Mouse (Mus musculus): ENCODE results near the gene Trim50. TPM values are rescaled to one million over a fixed set of nuclear protein-coding genes. Genes with fewer than 3 reads are reported as not detected.

Gene Trim50
- 0.04 TPM in 1 of 2 replicates, not detected in the other for polyA plus RNA-seq (2012; rRNA removed)

GRCm38 (mm10) chr5:135352995-135353394 is at the start of gene Trim50:
Gene Trim50 (plus strand): TSS chr5:135353295.

GRCm38 (mm10) chr5:135349862-135350261 is 3.2 kb upstream of the Trim50 start, which contains the start of gene Fkbp6:
Gene Fkbp6 (minus strand): TSS chr5:135350044.

GRCm38 (mm10) chr5:135369787-135370654 is 16.9 kb downstream of the Trim50 start, which contains the start of gene Nsun5:
Gene Nsun5 (plus strand): TSS chr5:135369953.

GRCm38 (mm10) chr5:135394004-135394823 is 41.1 kb downstream of the Trim50 start, which contains the start of gene Pom121:
Gene Pom121 (minus strand): TSS chr5:135394546.

Other genes starting within 250 kb of the Trim50 start
- 13.2 and 14.3 TPM in 2 replicates for gene Tbl2, start 203.6 kb upstream of the Trim50 start, polyA plus RNA-seq (2012; rRNA removed)
- 23.7 and 26.0 TPM in 2 replicates for gene Bcl7b, start 185.0 kb upstream of the Trim50 start, polyA plus RNA-seq (2012; rRNA removed)
- gene Baz1b, start 166.0 kb upstream of the Trim50 start, polyA plus RNA-seq (2012; rRNA removed), result 71.9 and 76.5 TPM in 2 replicates
- gene Fzd9, start 102.1 kb upstream of the Trim50 start, polyA plus RNA-seq (2012; rRNA removed), result 18.2 and 21.5 TPM in 2 replicates
- 0.14 and 0.24 TPM in 2 replicates for gene Fkbp6, start 3.3 kb upstream of the Trim50 start, polyA plus RNA-seq (2012; rRNA removed)
- gene Nsun5, start 16.7 kb downstream of the Trim50 start, polyA plus RNA-seq (2012; rRNA removed), result 46.8 and 47.4 TPM in 2 replicates
- gene Pom121, start 41.3 kb downstream of the Trim50 start, polyA plus RNA-seq (2012; rRNA removed), result 25.7 and 31.4 TPM in 2 replicates
- 39.5 and 45.0 TPM in 2 replicates for gene Hip1, start 191.8 kb downstream of the Trim50 start, polyA plus RNA-seq (2012; rRNA removed)
- not detected in 2 replicates for gene Ccl26, start 210.3 kb downstream of the Trim50 start, polyA plus RNA-seq (2012; rRNA removed)
- gene Ccl24, start 219.8 kb downstream of the Trim50 start, polyA plus RNA-seq (2012; rRNA removed), result 3.6 and 4.4 TPM in 2 replicates